Mouse (Mus musculus) limb, embryonic 11.5 days (tissue): ENCODE data around the gene Mras. TPM values are rescaled to one million over a fixed set of nuclear protein-coding genes. Genes with fewer than 3 reads are reported as not detected.
A peak's percentile ranks its signal among the peaks of the same experiment; 100 is the strongest.

Source experiments
- ATAC-seq: fragments of 200-750 bp; cut with Nextera tagmentation; 2 replicates; pipeline ENCODE4 v1.8.0; 2017; ENCODE audit warnings: low read depth; ENCODE audit not compliant: insufficient number of reproducible peaks, low FRiP score, low TSS enrichment
- DNase-seq: peaks from one replicate; pipeline ENCODE4 v3.0.0-alpha.2; 2015; ENCODE audit warnings: low spot score
- H3K27ac ChIP-seq: fragments of 300-500 bp; sonication (generic); replicated peaks from 2 replicates; pipeline ENCODE4 v1.5.1; 2014; ENCODE audit warnings: low read depth, mild to moderate bottlenecking, low read length
- H3K27me3 ChIP-seq: fragments of 300-500 bp; sonication (generic); 2 replicates; pipeline ENCODE4 v1.6.1; 2014; ENCODE audit warnings: mild to moderate bottlenecking, low read length, mixed read lengths; ENCODE audit not compliant: control insufficient read depth, insufficient read depth
- H3K36me3 ChIP-seq: fragments of 300-500 bp; sonication (generic); 2 replicates; pipeline ENCODE4 v1.6.1; 2014; ENCODE audit warnings: mild to moderate bottlenecking, low read length, moderate library complexity, mixed read lengths; ENCODE audit not compliant: control insufficient read depth, insufficient read depth
- H3K4me1 ChIP-seq: fragments of 300-500 bp; sonication (generic); 2 replicates; pipeline ENCODE4 v1.6.1; 2014; ENCODE audit warnings: low read length, mixed read lengths; ENCODE audit not compliant: control insufficient read depth, insufficient read depth
- H3K4me2 ChIP-seq: fragments of 300-500 bp; sonication (generic); 2 replicates; pipeline ENCODE4 v1.6.1; 2014; ENCODE audit warnings: low read depth, mild to moderate bottlenecking, moderate library complexity; ENCODE audit not compliant: severe bottlenecking
- H3K4me3 ChIP-seq: fragments of 300-500 bp; sonication (generic); 2 replicates; pipeline ENCODE4 v1.5.1; 2014; ENCODE audit warnings: low read depth, low read length
- H3K9ac ChIP-seq: fragments of 300-500 bp; sonication (generic); 2 replicates; pipeline ENCODE4 v1.6.1; 2014; ENCODE audit warnings: mild to moderate bottlenecking, low read length
- H3K9me3 ChIP-seq: fragments of 300-500 bp; sonication (generic); 2 replicates; pipeline ENCODE4 v1.6.1; 2016; ENCODE audit warnings: low read length; ENCODE audit not compliant: control insufficient read depth
- WGBS: fragments of 180-500 bp; shearing (Covaris S2); extraction: QIAGEN DNeasy Blood & Tissue Kit; methylation state at CpG from one replicate; pipeline ENCODE4 v1.1.7; 2014; 5-methylcytosine and 5-hydroxymethylcytosine counted together
- polyA plus RNA-seq: library from polyadenylated mRNA; unstranded; fragments of >200 nt; fragmentation: Nextera tagmentation; extraction: Ambion mirVana; gene quantifications from 2 replicates; pipeline ENCODE4 v1.2.1, GENCODE M21; 2014

Gene Mras
- polyA plus RNA-seq, 1 experiment from 2014 or later: 14.1 TPM

GRCm38 (mm10) chr9:99411785-99412184 is 25.4 kb downstream of the Mras start:
- Histone ChIP-seq H3K27ac (no peak overlapping the region), H3K4me2 (no peak overlapping the region), H3K9me3 (no peaks in the 10 kb centered on the region), H3K36me3 (no peaks in the 10 kb centered on the region), H3K9ac (no peak overlapping the region), H3K4me3 (no peak overlapping the region), H3K27me3 (no peaks in the 10 kb centered on the region), H3K4me1 (0 out of 2 replicates have a peak, but pooled peaks cover 1% of the 10 kb centered on the region)
- no peak for ATAC-seq
- WGBS: 92% methylated on average over 4 of the region's 4 CpGs
- no peak for DNase-seq

- ATAC-seq: no peak
- DNase-seq: no peak
- H3K9ac ChIP-seq: no peak overlapping the region
- H3K4me2 ChIP-seq: no peak overlapping the region
- H3K27ac ChIP-seq: no peak overlapping the region
- no peaks in the 10 kb centered on the region for H3K9me3 ChIP-seq
- H3K27me3 ChIP-seq: no peaks in the 10 kb centered on the region
- WGBS: 88% methylated on average over 5 of the region's 5 CpGs
- no peaks in the 10 kb centered on the region for H3K36me3 ChIP-seq
- no peak overlapping the region for H3K4me3 ChIP-seq
- no peaks in the 10 kb centered on the region for H3K4me1 ChIP-seq
Measured at GRCm38 (mm10) chr9:99411093-99411492, 26.1 kb downstream of the Mras start.

- H3K9me3 ChIP-seq: no peaks in the 10 kb centered on the region
- H3K9ac ChIP-seq: no peak overlapping the region
- WGBS: 83% methylated on average over 3 of the region's 3 CpGs
- H3K4me3 ChIP-seq: no peak overlapping the region
- ATAC-seq (no peak), DNase-seq (no peak)
- no peaks in the 10 kb centered on the region for H3K4me1 ChIP-seq
- H3K27ac ChIP-seq: no peak overlapping the region
- H3K27me3 ChIP-seq: no peaks in the 10 kb centered on the region
- no peak overlapping the region for H3K4me2 ChIP-seq
- no peaks in the 10 kb centered on the region for H3K36me3 ChIP-seq
Measured at GRCm38 (mm10) chr9:99409280-99409679, 27.9 kb downstream of the Mras start.

- Histone ChIP-seq H3K9me3 (no peaks in the 10 kb centered on the region), H3K27ac (no peak overlapping the region)
- WGBS: 76% methylated on average over 9 of the region's 9 CpGs
Measured at GRCm38 (mm10) chr9:99401288-99401974, 35.8 kb downstream of the Mras start.

GRCm38 (mm10) chr9:99400781-99401180 is 36.4 kb downstream of the Mras start:
- Histone ChIP-seq H3K9me3 (no peaks in the 10 kb centered on the region), H3K9ac (no peak overlapping the region), H3K4me2 (no peak overlapping the region), H3K4me3 (no peak overlapping the region), H3K27me3 (no peaks in the 10 kb centered on the region), H3K4me1 (no peaks in the 10 kb centered on the region), H3K36me3 (no peaks in the 10 kb centered on the region), H3K27ac (no peak overlapping the region)
- no peak for ATAC-seq
- WGBS: 69% methylated on average over 6 of the region's 6 CpGs
- no peak for DNase-seq

More at GRCm38 (mm10) chr9:99401288-99401974, 35.8 kb downstream of the Mras start:
- no peak for DNase-seq
- Histone ChIP-seq H3K4me1 (no peaks in the 10 kb centered on the region), H3K36me3 (no peaks in the 10 kb centered on the region), H3K27me3 (no peaks in the 10 kb centered on the region), H3K4me3 (no peak overlapping the region), H3K4me2 (no peak overlapping the region), H3K9ac (no peak overlapping the region)
- no peak for ATAC-seq

- 86% methylated on average over 13 of the region's 13 CpGs for WGBS
- no peaks in the 10 kb centered on the region for H3K9me3 ChIP-seq
- H3K27me3 ChIP-seq: no peaks in the 10 kb centered on the region
- no peaks in the 10 kb centered on the region for H3K4me1 ChIP-seq
- H3K27ac ChIP-seq: no peak overlapping the region
- H3K4me3 ChIP-seq: no peak overlapping the region
- DNase-seq (no peak), ATAC-seq (no peak)
- no peak overlapping the region for H3K4me2 ChIP-seq
- H3K36me3 ChIP-seq: no peaks in the 10 kb centered on the region
- H3K9ac ChIP-seq: no peak overlapping the region
Measured at GRCm38 (mm10) chr9:99397056-99397815, 39.9 kb downstream of the Mras start.

GRCm38 (mm10) chr9:99394366-99394765 is 42.8 kb downstream of the Mras start:
- H3K27ac ChIP-seq: no peak overlapping the region
- no peak overlapping the region for H3K4me2 ChIP-seq
- WGBS: 87% methylated on average over 11 of the region's 11 CpGs
- no peaks in the 10 kb centered on the region for H3K36me3 ChIP-seq
- DNase-seq (no peak), ATAC-seq (0 out of 2 replicates have a peak, but pooled peaks have one; percentile 32)
- no peak overlapping the region for H3K9ac ChIP-seq
- H3K4me3 ChIP-seq: no peak overlapping the region
- H3K4me1 ChIP-seq: no peaks in the 10 kb centered on the region
- H3K9me3 ChIP-seq: no peaks in the 10 kb centered on the region
- no peaks in the 10 kb centered on the region for H3K27me3 ChIP-seq

- Histone ChIP-seq H3K27ac (no peak overlapping the region), H3K4me3 (no peak overlapping the region), H3K27me3 (no peaks in the 10 kb centered on the region), H3K4me2 (no peak overlapping the region), H3K9ac (no peak overlapping the region), H3K9me3 (no peaks in the 10 kb centered on the region), H3K36me3 (no peaks in the 10 kb centered on the region), H3K4me1 (no peaks in the 10 kb centered on the region)
- DNase-seq: no peak
- no peak for ATAC-seq
- 93% methylated on average over 8 of the region's 8 CpGs for WGBS
Measured at GRCm38 (mm10) chr9:99393146-99393545, 44.0 kb downstream of the Mras start.
